Mouse (Mus musculus): Measurements from ENCODE around the gene Erich3.

GRCm38 (mm10) chr3:154671013-154671412 lies 7.4 kb downstream of the Erich3 start:
- TF ChIP-seq POLR2A (IDR thresholded peaks at IDR 0.05; ENCODE audit: extremely low read depth, insufficient read depth, low read length) (no peak), CTCF (IDR thresholded peaks at IDR 0.05; ENCODE audit: extremely low read depth, insufficient read depth, low read length) (no peak)
